Mouse (Mus musculus) macrophage (primary cell): ENCODE results near the gene 2810408A11Rik. TPM values are rescaled to one million over a fixed set of nuclear protein-coding genes. Genes with fewer than 3 reads are reported as not detected.
A peak's percentile ranks its signal among the peaks of the same experiment; 100 is the strongest.
"Not testable (repeated sequence)": the region's sequence is repeated elsewhere in the genome, so short reads cannot be mapped to it uniquely, and the experiment has no call there.

Experiments used
- H3K27ac ChIP-seq: fragments of 350-480 bp; formaldehyde crosslinking; 2 replicates; pipeline ENCODE4 v1.9.0; 2021
- H3K36me3 ChIP-seq: fragments of 350-480 bp; formaldehyde crosslinking; 2 replicates; pipeline ENCODE4 v1.9.0; 2021; ENCODE audit errors: inconsistent target
- H3K4me3 ChIP-seq: fragments of 350-480 bp; formaldehyde crosslinking; 2 replicates; pipeline ENCODE4 v1.9.0; 2021; ENCODE audit errors: inconsistent target
- H3K79me2 ChIP-seq: fragments of 350-480 bp; formaldehyde crosslinking; 2 replicates; pipeline ENCODE4 v1.9.0; 2021; ENCODE audit errors: inconsistent target
- WGBS: methylation state at CpG from one replicate; pipeline ENCODE4 v1.1.7; 2026; ENCODE audit warnings: inconsistent platforms; ENCODE audit not compliant: missing documents; 5-methylcytosine and 5-hydroxymethylcytosine counted together
- polyA plus RNA-seq: library from polyadenylated mRNA; stranded (reverse); fragments of 250-400 nt; gene quantifications from 3 replicates; pipeline ENCODE4 v1.2.4, GENCODE M21; 2018; ENCODE audit warnings: inconsistent platforms

2810408A11Rik gene
- polyA plus RNA-seq, 1 experiment from 2014 or later = not detected

DNA sequence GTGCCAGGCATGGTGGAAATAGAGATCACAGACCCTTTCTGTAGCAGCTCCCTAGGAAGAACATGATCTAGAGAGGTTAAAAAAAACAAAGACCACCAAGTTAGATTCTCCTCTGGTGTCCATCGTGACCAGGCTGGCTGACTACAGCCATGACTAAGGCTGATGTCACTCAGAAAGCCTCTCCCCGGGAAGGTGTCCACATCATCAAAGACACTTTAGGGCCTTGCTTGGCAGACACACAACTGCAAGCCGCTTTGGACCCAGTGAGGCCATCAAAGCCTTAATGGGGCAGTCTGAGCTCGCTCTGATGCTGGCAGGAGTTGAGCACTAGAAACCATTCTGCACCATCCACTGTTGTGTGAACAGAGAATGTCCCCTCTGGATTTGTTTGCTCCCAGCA lies 28.3 kb downstream of the 2810408A11Rik start:
- Histone ChIP-seq H3K4me3 (no peak overlapping the region), H3K79me2 (no peaks in the 10 kb centered on the region), H3K36me3 (no peaks in the 10 kb centered on the region), H3K27ac (no peak overlapping the region)
- 81% methylated on average over 4 of the region's 4 CpGs for WGBS

GRCm38 (mm10) chr11:69871822-69872221 lies 29.0 kb downstream of the 2810408A11Rik start:
- WGBS = 89% methylated on average over 7 of the region's 7 CpGs
- H3K79me2 ChIP-seq = no peaks in the 10 kb centered on the region
- no peaks in the 10 kb centered on the region for H3K36me3 ChIP-seq
- H3K4me3 ChIP-seq = no peak overlapping the region
- H3K27ac ChIP-seq = no peak overlapping the region

- WGBS = 100% methylated on average over 2 of the region's 2 CpGs
- no peak overlapping the region for H3K27ac ChIP-seq
- no peaks in the 10 kb centered on the region for H3K79me2 ChIP-seq
- H3K4me3 ChIP-seq = no peak overlapping the region
- no peaks in the 10 kb centered on the region for H3K36me3 ChIP-seq
These were observed 30.3 kb downstream of the 2810408A11Rik start for GRCm38 (mm10) chr11:69870289-69871069.

DNA sequence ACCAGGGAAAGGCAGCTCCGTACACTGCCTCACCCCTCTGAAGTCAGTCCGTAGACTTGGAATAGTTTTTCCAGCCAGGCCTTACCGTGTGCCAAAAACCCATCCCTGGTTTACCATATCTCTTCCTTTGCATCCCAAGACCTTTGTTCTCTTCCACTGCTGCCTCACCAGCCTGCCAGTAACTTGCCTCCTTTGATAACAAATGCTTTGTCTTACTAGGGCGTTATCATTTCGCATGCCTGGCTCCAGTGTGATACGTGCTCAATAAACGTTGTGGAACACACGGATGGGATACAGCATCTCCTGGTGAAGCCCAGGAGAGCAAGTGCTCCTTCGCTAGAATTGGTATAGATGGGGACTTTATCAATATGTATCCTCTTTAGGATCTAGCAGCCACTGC lies 33.5 kb downstream of the 2810408A11Rik start:
- Histone ChIP-seq H3K4me3 (no peak overlapping the region), H3K79me2 (no peaks in the 10 kb centered on the region), H3K36me3 (no peaks in the 10 kb centered on the region), H3K27ac (no peak overlapping the region)
- WGBS = 87% methylated on average over 9 of the region's 9 CpGs

DNA sequence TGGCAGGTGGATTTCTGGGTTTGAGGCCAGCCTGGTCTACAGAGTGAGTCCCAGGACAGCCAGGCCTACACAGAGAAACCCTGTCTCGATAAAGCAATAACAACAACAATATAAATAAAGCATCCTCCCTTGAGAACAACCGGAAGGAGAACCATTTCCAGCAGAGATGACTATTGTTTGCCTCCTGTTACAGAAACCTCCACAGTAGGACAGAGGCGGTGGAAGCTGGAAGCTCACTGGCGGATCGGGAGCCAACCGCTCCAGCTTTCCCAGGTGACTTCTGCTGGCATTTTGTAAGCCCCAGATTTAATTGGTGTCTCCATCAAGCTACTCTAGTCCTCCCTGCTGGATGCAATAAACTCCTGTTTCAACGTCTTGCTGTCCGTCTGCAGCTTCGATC lies 35.2 kb downstream of the 2810408A11Rik start:
- Histone ChIP-seq H3K36me3 (no peaks in the 10 kb centered on the region), H3K79me2 (no peaks in the 10 kb centered on the region), H3K4me3 (no peak overlapping the region), H3K27ac (no peak overlapping the region)
- WGBS = 93% methylated on average over 9 of the region's 9 CpGs

DNA sequence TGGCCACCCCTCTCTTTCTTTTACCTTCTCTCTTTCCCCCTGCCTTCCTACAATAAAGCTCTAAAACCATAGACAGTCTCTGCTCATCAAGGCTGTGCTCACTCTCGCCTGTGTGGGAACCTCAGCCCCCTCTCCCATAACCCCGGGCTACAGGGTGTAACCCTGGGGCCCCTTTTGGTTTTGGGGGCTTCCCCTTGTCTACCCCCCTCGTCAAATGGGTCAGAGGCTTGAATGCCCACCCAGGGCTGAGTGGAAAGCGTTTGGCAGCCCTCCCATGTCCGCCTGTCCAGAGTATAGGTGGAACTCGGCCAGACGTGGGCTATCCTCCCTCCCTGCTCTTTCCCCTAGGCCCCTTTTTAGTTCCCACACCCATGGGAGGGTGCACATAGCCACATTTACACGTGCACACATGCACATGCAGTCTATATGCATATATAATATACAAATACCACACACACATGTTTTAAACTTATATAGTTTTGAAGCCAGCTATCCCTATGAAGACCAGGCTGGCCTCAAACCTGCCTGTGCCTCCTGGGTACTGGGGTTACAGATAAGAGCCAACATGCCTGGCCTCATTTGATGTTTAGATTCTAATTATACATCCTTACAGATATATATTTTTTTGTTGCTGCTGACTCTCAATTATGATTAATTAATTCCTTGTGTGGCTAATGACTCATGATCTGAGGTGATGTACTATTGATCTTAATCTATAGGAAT lies 36.5 kb downstream of the 2810408A11Rik start:
- 52% methylated on average over 8 of the region's 8 CpGs for WGBS
- Histone ChIP-seq H3K79me2 (no peaks in the 10 kb centered on the region), H3K4me3 (no peak overlapping the region), H3K36me3 (no peaks in the 10 kb centered on the region), H3K27ac (no peak overlapping the region)

DNA sequence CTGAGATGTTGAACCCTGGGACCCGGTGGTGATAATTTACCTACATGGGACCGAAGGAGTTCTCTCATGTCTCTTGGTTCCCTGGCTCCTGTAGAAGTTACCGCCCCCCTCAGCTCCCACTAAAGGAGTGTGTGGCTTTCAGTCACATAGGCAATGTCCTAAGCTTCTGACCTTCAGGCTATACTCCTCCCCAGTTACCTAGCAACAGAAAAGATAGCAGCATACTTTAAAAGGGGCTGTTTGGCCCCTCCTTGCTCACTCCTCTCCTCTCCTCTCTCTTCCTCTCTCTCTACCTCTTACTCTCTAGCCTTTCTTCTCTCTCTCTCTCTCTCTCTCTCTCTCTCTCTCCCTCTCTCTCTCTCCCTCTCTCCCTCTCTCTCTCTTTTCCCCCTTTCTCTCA lies 37.1 kb downstream of the 2810408A11Rik start:
- H3K27ac ChIP-seq, H3K79me2 ChIP-seq, H3K36me3 ChIP-seq, H3K4me3 ChIP-seq: not testable (repeated sequence)
- WGBS = 83% methylated on average over 3 of the region's 3 CpGs

DNA sequence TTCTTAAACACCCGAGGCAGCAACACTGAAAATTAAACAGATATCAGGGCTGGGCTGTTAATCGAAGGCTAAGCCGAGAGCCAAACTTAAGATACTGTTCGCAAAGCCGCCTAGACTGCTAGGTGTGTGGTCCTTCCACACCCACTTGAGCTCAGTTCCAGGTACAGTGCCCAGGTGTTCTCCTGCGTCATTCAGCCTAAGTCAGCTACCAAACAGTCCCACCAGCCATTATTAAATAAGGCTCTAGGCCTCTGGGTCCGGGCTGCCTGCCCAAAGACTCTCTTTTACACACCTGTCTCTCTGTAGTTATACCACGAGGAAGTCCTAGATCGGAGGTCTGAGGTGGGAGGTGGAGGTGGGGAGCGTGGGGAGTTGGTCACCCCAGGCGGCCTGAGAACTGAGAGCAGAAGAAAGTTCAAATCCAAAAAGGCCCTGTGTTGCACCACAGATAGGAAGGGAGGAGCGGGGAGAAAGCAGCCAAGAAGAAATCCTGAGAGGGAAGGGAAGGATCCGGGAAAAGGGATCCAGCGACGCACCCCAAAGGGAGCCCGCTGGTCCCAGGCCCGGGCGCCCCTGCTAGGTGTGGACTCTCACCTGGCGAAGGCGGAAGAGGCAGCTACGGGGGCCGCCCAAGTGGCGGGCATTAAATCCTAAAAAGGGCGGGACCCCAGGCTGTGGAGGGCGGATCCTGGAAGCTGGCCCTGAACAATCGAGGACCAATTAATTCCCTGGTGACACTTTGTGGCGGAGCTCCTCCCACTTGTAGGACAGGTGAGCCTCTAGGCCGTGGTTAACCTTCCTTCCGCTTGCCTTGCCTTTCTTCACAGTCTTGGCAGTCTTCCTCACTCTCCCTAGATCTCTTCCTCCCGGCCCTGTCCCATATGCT lies 42.4 kb downstream of the 2810408A11Rik start, which contains the start of gene Tnk1:
Tnk1 (minus strand) TSS at position 618 of the 886 bp plus-strand sequence.
- no peak within 1 kb of the TSS for H3K4me3 ChIP-seq
- H3K27ac ChIP-seq = no peak within 1 kb of the TSS
- 87% methylated on average over 29 of the region's 30 CpGs for WGBS
- H3K79me2 ChIP-seq = no peaks in the 10 kb centered on the region
- no peaks in the 10 kb centered on the region for H3K36me3 ChIP-seq

GRCm38 (mm10) chr11:69855347-69855746 lies 45.4 kb downstream of the 2810408A11Rik start:
- no peak overlapping the region for H3K4me3 ChIP-seq
- no peak overlapping the region for H3K27ac ChIP-seq
- no peaks in the 10 kb centered on the region for H3K79me2 ChIP-seq
- peaks cover 13% of the 10 kb centered on the region; the same call in 1 of the 2 replicates for H3K36me3 ChIP-seq
- 37% methylated on average over 15 of the region's 16 CpGs for WGBS

- H3K4me3 ChIP-seq = no peak overlapping the region
- WGBS = 64% methylated on average over 10 of the region's 10 CpGs
- H3K27ac ChIP-seq = no peak overlapping the region
These were observed 46.1 kb downstream of the 2810408A11Rik start for GRCm38 (mm10) chr11:69854680-69855079.

DNA sequence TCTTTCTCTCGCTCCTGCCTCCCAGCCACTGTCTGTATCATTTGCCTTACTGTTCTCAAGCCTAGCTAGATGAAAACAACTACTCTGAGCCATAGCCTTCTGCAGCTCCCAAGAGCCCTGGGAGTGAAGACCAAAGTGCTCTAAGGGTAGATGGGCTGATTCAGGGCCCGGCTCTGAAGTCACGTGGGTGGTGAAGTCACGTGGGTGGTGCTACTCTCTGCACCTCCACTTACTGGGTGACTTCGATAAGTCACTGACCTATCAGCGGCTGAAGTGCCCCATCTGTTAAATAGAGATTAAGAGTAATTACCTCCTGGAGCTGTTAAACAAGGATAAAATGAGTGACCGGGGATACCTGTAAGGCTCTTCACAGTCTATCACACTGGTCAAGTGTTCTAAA lies 46.8 kb downstream of the 2810408A11Rik start:
- Histone ChIP-seq H3K27ac (no peak overlapping the region), H3K79me2 (no peaks in the 10 kb centered on the region), H3K36me3 (peaks cover 15% of the 10 kb centered on the region; the same call in 1 of the 2 replicates), H3K4me3 (no peak overlapping the region)
- 39% methylated on average over 7 of the region's 7 CpGs for WGBS

More at GRCm38 (mm10) chr11:69854680-69855079, 46.1 kb downstream of the 2810408A11Rik start:
- H3K79me2 ChIP-seq = no peaks in the 10 kb centered on the region
- H3K36me3 ChIP-seq = peaks cover 15% of the 10 kb centered on the region; the same call in 1 of the 2 replicates

- H3K79me2 ChIP-seq = no peaks in the 10 kb centered on the region; the same call in 1 of the 2 replicates
- H3K36me3 ChIP-seq = peaks cover 15% of the 10 kb centered on the region; the same call in 1 of the 2 replicates
- 41% methylated on average over 8 of the region's 8 CpGs for WGBS
- no peak overlapping the region for H3K4me3 ChIP-seq
- H3K27ac ChIP-seq = no peak overlapping the region
These were observed 50.0 kb downstream of the 2810408A11Rik start for GRCm38 (mm10) chr11:69850754-69851153.

DNA sequence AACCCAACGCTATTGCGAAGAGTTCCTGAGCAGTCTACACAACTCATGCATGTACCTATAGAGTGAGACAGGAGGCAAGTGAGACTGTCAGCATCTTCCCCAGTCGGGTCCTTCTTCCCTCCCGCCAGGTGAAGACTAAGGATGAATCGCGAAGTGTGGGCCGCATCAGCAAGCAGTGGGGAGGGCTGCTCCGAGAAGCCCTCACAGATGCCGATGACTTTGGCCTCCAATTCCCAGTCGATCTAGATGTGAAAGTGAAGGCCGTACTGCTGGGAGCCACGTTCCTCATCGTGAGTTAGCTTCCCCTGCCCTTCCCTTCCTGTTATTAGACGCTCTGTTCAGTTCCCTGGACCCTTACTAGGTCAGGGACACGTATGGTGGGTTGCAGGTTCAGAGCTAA lies 50.9 kb downstream of the 2810408A11Rik start:
- WGBS = 75% methylated on average over 15 of the region's 15 CpGs
- Histone ChIP-seq H3K36me3 (peaks cover 15% of the 10 kb centered on the region; the same call in 1 of the 2 replicates), H3K27ac (peak overlapping the region; percentile 55), H3K79me2 (no peaks in the 10 kb centered on the region; the same call in 1 of the 2 replicates), H3K4me3 (no peak overlapping the region)

- Histone ChIP-seq H3K4me3 (no peak overlapping the region), H3K79me2 (no peaks in the 10 kb centered on the region; the same call in 1 of the 2 replicates), H3K27ac (peak overlapping the region; percentile 55), H3K36me3 (peaks cover 15% of the 10 kb centered on the region; the same call in 1 of the 2 replicates)
- WGBS = 56% methylated on average over 9 of the region's 9 CpGs
These were observed 51.7 kb downstream of the 2810408A11Rik start for GRCm38 (mm10) chr11:69849128-69849527.
